Mouse (Mus musculus): Measurements from ENCODE around the gene 1700049E17Rik2.
"Not testable (repeated sequence)": the region's sequence is repeated elsewhere in the genome, so short reads cannot be mapped to it uniquely, and the experiment has no call there.

DNA sequence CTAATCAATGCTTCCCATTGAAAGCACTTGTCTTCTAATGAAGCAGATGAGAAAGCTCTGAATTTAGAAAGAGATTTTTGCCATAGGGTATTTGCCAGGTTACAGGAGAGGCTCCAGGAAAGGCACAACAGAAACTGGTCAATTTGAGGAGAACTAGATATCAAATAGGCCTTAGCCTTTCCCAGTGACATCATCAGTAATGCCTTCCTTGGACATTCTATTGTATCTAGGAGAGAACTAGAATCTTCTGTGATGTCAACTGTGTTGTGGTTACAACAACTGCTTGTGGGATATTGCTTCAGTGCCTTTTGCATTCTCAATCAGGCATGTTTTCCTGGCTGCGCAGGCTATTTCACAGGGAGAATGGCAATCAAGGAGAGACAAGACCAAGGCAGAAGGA lies at the start of gene 1700049E17Rik2:
- TF ChIP-seq CTCF (IDR thresholded peaks at IDR 0.05; ENCODE audit: low read depth, low read length); POLR2A (IDR thresholded peaks at IDR 0.05; ENCODE audit: insufficient read depth, low read length): not testable (repeated sequence)
